Mouse (Mus musculus) heart, embryonic 15.5 days (tissue): ENCODE measurements at regions not wholly inside any gene's neighbourhood (a gene's known extent, or its start where the extent isn't known, plus 50 kb on each side); places are given as distances from the start of the nearest gene placed in this dataset. TPM values are rescaled to one million over a fixed set of nuclear protein-coding genes. Genes with fewer than 3 reads are reported as not detected.
A peak's percentile ranks its signal among the peaks of the same experiment; 100 is the strongest.

Source experiments
- ATAC-seq: fragments of 200-750 bp; cut with Nextera tagmentation; replicated peaks from 2 replicates; pipeline ENCODE4 v1.8.0; 2017; ENCODE audit warnings: low read depth, moderate TSS enrichment; ENCODE audit not compliant: insufficient number of reproducible peaks, insufficient read depth, low FRiP score
- H3K27ac ChIP-seq: fragments of 300-500 bp; sonication (generic); 2 replicates; pipeline ENCODE4 v1.5.1; 2015; ENCODE audit warnings: mild to moderate bottlenecking, inconsistent platforms
- H3K27me3 ChIP-seq: fragments of 300-500 bp; sonication (generic); 2 replicates; pipeline ENCODE4 v1.6.1; 2015; ENCODE audit warnings: inconsistent platforms
- H3K36me3 ChIP-seq: fragments of 300-500 bp; sonication (generic); 2 replicates; pipeline ENCODE4 v1.6.1; 2015; ENCODE audit warnings: mild to moderate bottlenecking, inconsistent platforms
- H3K4me1 ChIP-seq: fragments of 300-500 bp; sonication (generic); replicated peaks from 2 replicates; pipeline ENCODE4 v1.6.1; 2015; ENCODE audit warnings: inconsistent platforms
- H3K4me2 ChIP-seq: fragments of 300-500 bp; sonication (generic); 2 replicates; pipeline ENCODE4 v1.6.1; 2015; ENCODE audit warnings: inconsistent platforms, mild to moderate bottlenecking, moderate library complexity
- H3K4me3 ChIP-seq: fragments of 300-500 bp; sonication (generic); 2 replicates; pipeline ENCODE4 v1.5.1; 2015; ENCODE audit warnings: mild to moderate bottlenecking, inconsistent platforms
- H3K9ac ChIP-seq: fragments of 300-500 bp; sonication (generic); 2 replicates; pipeline ENCODE4 v1.6.1; 2015; ENCODE audit warnings: mild to moderate bottlenecking, inconsistent platforms
- H3K9me3 ChIP-seq: fragments of 300-500 bp; sonication (generic); replicated peaks from 2 replicates; pipeline ENCODE4 v1.6.1; 2016; ENCODE audit warnings: inconsistent platforms
- WGBS: fragments of 180-500 bp; shearing (Covaris S2); methylation state at CpG from one replicate; pipeline ENCODE4 v1.1.7; 2015; ENCODE audit warnings: mixed read lengths; 5-methylcytosine and 5-hydroxymethylcytosine counted together
- microRNA-seq: library from miRNA; unstranded; fragments of <30 nt; microRNA quantifications from one replicate; pipeline ENCODE4, GENCODE M21; 2016

GRCm38 (mm10) chr8:15233241-15233640 lies 187.4 kb upstream of the BB014433 start:
- Histone ChIP-seq H3K4me2 (no peak overlapping the region), H3K9ac (no peak overlapping the region), H3K4me1 (peaks cover 11% of the 10 kb centered on the region; the same call in 1 of the 2 replicates), H3K27me3 (no peaks in the 10 kb centered on the region), H3K9me3 (no peaks in the 10 kb centered on the region), H3K4me3 (no peak overlapping the region), H3K36me3 (no peaks in the 10 kb centered on the region), H3K27ac (no peak overlapping the region)
- ATAC-seq: no peak
- WGBS: 49% methylated on average over 8 of the region's 8 CpGs

DNA sequence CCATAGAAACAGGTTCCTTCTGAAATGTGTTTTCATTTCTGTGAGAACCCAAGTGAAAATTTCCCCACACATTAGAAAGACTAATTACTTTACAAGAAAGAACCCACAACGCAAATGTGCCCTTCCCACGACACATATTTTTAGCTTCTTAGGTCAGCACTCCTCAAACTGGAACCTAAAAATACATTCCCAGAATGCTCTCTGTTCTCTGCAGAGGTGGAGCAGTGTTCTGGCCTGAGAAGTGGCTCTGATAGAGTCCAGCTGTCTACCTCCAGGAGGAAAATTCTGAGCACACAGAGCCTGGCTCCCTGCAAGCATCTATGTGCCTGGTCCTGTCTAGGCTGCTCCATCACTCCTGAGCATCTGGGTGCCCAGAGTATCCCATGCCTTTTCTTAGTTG lies 184.3 kb upstream of the BB014433 start:
- no peak; the same call in 1 of the 2 replicates for ATAC-seq
- no peak overlapping the region for H3K4me3 ChIP-seq
- H3K9me3 ChIP-seq: no peaks in the 10 kb centered on the region
- no peak overlapping the region for H3K9ac ChIP-seq
- H3K4me1 ChIP-seq: peaks cover 11% of the 10 kb centered on the region; the same call in 1 of the 2 replicates
- H3K27me3 ChIP-seq: no peaks in the 10 kb centered on the region
- H3K27ac ChIP-seq: peak overlapping the region; percentile 37; the same call in 1 of the 2 replicates
- no peak overlapping the region for H3K4me2 ChIP-seq
- H3K36me3 ChIP-seq: no peaks in the 10 kb centered on the region
- WGBS: 20% methylated on average over 2 of the region's 2 CpGs

- Histone ChIP-seq H3K27ac (no peak overlapping the region), H3K4me2 (no peak overlapping the region), H3K4me3 (no peak overlapping the region), H3K36me3 (no peaks in the 10 kb centered on the region), H3K9ac (no peak overlapping the region), H3K9me3 (no peaks in the 10 kb centered on the region), H3K27me3 (no peaks in the 10 kb centered on the region), H3K4me1 (no peaks in the 10 kb centered on the region)
- ATAC-seq: no peak
- 37% methylated on average over 13 of the region's 13 CpGs for WGBS
Observed at GRCm38 (mm10) chr8:15221211-15221912, 175.5 kb upstream of the BB014433 start.

- no peak for ATAC-seq
- H3K9me3 ChIP-seq: no peaks in the 10 kb centered on the region
- no peak overlapping the region for H3K9ac ChIP-seq
- no peaks in the 10 kb centered on the region for H3K36me3 ChIP-seq
- no peak overlapping the region for H3K4me2 ChIP-seq
- WGBS: 70% methylated on average over 6 of the region's 6 CpGs
- no peak overlapping the region for H3K27ac ChIP-seq
- H3K27me3 ChIP-seq: no peaks in the 10 kb centered on the region
- H3K4me3 ChIP-seq: no peak overlapping the region
- H3K4me1 ChIP-seq: no peaks in the 10 kb centered on the region
Observed at GRCm38 (mm10) chr8:15209856-15210521, 164.1 kb upstream of the BB014433 start.

GRCm38 (mm10) chr8:15201556-15201955 lies 155.7 kb upstream of the BB014433 start:
- H3K4me1 ChIP-seq: no peaks in the 10 kb centered on the region
- no peak for ATAC-seq
- H3K36me3 ChIP-seq: no peaks in the 10 kb centered on the region
- H3K27ac ChIP-seq: no peak overlapping the region
- no peak overlapping the region for H3K4me3 ChIP-seq
- WGBS: 80% methylated on average over 6 of the region's 6 CpGs
- H3K9ac ChIP-seq: no peak overlapping the region
- no peak overlapping the region for H3K4me2 ChIP-seq
- no peaks in the 10 kb centered on the region for H3K27me3 ChIP-seq
- no peaks in the 10 kb centered on the region for H3K9me3 ChIP-seq

GRCm38 (mm10) chr8:15190708-15191107 lies 144.8 kb upstream of the BB014433 start:
- H3K4me1 ChIP-seq: no peaks in the 10 kb centered on the region
- H3K4me2 ChIP-seq: no peak overlapping the region
- no peaks in the 10 kb centered on the region for H3K27me3 ChIP-seq
- H3K36me3 ChIP-seq: no peaks in the 10 kb centered on the region
- H3K27ac ChIP-seq: no peak overlapping the region
- 69% methylated on average over 3 of the region's 3 CpGs for WGBS
- no peak overlapping the region for H3K9ac ChIP-seq
- ATAC-seq: no peak
- no peak overlapping the region for H3K4me3 ChIP-seq
- no peaks in the 10 kb centered on the region for H3K9me3 ChIP-seq

- no peaks in the 10 kb centered on the region for H3K27me3 ChIP-seq
- no peak overlapping the region for H3K9ac ChIP-seq
- H3K4me2 ChIP-seq: no peak overlapping the region
- H3K27ac ChIP-seq: no peak overlapping the region
- H3K4me1 ChIP-seq: no peaks in the 10 kb centered on the region
- H3K9me3 ChIP-seq: no peaks in the 10 kb centered on the region
- no peak overlapping the region for H3K4me3 ChIP-seq
- 59% methylated on average over 10 of the region's 10 CpGs for WGBS
- ATAC-seq: no peak
- H3K36me3 ChIP-seq: no peaks in the 10 kb centered on the region
Observed at GRCm38 (mm10) chr8:15189079-15189612, 143.3 kb upstream of the BB014433 start.

Small RNA genes lying in the stretch of these regions (microRNA-seq; reads per million reads assigned to microRNA genes)
- not detected for gene Gm25255
- not detected for gene Gm25871
